Mouse (Mus musculus) heart, embryonic 11.5 days (tissue): Measurements from ENCODE around the gene Mindy4b-ps. TPM values are rescaled to one million over a fixed set of nuclear protein-coding genes. Genes with fewer than 3 reads are reported as not detected.

ENCODE experiments used
- ATAC-seq: fragments of 200-750 bp; cut with Nextera tagmentation; replicated peaks from 2 replicates; pipeline ENCODE4 v1.8.0; 2017; ENCODE audit warnings: moderate library complexity; ENCODE audit not compliant: insufficient number of reproducible peaks, low FRiP score, low TSS enrichment
- H3K27ac ChIP-seq: fragments of 300-500 bp; sonication (generic); 2 replicates; pipeline ENCODE4 v1.5.1; 2014; ENCODE audit warnings: mild to moderate bottlenecking, low read depth, low read length
- H3K27me3 ChIP-seq: fragments of 300-500 bp; sonication (generic); 2 replicates; pipeline ENCODE4 v1.6.1; 2014; ENCODE audit warnings: mild to moderate bottlenecking, low read length, mixed read lengths; ENCODE audit not compliant: control insufficient read depth, insufficient read depth
- H3K36me3 ChIP-seq: fragments of 300-500 bp; sonication (generic); 2 replicates; pipeline ENCODE4 v1.6.1; 2014; ENCODE audit warnings: mild to moderate bottlenecking, low read length, moderate library complexity, mixed read lengths; ENCODE audit not compliant: control insufficient read depth, insufficient read depth
- H3K4me1 ChIP-seq: fragments of 300-500 bp; sonication (generic); 2 replicates; pipeline ENCODE4 v1.6.1; 2014; ENCODE audit warnings: low read length; ENCODE audit not compliant: control insufficient read depth, insufficient read depth
- H3K4me2 ChIP-seq: fragments of 300-500 bp; sonication (generic); 2 replicates; pipeline ENCODE4 v1.6.1; 2014; ENCODE audit warnings: mild to moderate bottlenecking, moderate library complexity
- H3K4me3 ChIP-seq: fragments of 300-500 bp; sonication (generic); 2 replicates; pipeline ENCODE4 v1.5.1; 2014; ENCODE audit warnings: low read depth, low read length
- H3K9ac ChIP-seq: fragments of 300-500 bp; sonication (generic); 2 replicates; pipeline ENCODE4 v1.6.1; 2014; ENCODE audit warnings: mild to moderate bottlenecking, low read depth, low read length, moderate library complexity
- H3K9me3 ChIP-seq: fragments of 300-500 bp; sonication (generic); replicated peaks from 2 replicates; pipeline ENCODE4 v1.6.1; 2016; ENCODE audit warnings: low read length; ENCODE audit not compliant: control insufficient read depth
- WGBS: fragments of 180-500 bp; shearing (Covaris S2); extraction: QIAGEN DNeasy Blood & Tissue Kit; methylation state at CpG from one replicate; pipeline ENCODE4 v1.1.7; 2014; ENCODE audit not compliant: insufficient replicate concordance; 5-methylcytosine and 5-hydroxymethylcytosine counted together
- polyA plus RNA-seq: library from polyadenylated mRNA; unstranded; fragments of >200 nt; fragmentation: Nextera tagmentation; extraction: Ambion mirVana; gene quantifications from 2 replicates; pipeline ENCODE4 v1.2.1, GENCODE M21; 2014

The Mindy4b-ps gene
- polyA plus RNA-seq, 1 experiment from 2014 or later: not detected

DNA sequence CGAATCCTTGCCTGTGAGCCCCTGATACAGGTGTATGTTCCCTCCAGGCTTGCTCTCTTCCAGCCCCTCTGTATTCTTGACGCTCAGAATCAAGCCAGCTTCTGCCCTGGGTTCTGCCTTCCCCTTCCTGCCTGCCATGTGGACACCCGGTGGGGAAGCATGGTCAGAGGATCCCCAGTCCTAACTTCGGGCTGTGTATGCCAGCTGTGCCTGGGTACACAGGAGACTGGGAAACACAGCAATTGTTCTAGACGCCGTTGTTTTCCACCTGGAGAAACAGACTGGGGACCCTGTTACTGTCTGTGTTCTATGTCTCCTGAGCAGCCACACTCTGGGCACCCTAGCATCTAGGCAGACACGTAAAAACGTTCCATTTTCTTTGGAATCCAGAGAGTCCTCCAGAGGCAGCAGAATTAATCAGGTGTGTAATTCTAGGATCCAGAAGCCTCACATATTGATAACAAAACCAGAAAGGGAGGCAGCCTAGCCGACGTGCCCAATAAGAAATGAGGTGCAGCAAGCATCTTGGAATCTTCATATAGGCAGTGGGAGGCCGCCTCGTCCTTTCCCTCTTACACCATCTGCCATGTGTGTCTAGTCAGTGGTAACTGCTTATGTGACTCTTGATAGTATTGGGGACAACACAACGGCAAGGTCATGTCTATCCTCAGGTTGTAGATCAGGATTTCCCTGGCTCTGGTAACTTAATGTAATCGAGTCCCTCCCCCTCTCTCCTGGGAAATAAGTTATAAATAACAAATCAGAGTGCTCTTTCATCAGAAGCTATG is 6.4 kb upstream of the Mindy4b-ps start:
- Histone ChIP-seq H3K9ac (no peak overlapping the region), H3K27ac (no peak overlapping the region), H3K27me3 (no peaks in the 10 kb centered on the region), H3K9me3 (no peaks in the 10 kb centered on the region), H3K36me3 (no peaks in the 10 kb centered on the region), H3K4me1 (no peaks in the 10 kb centered on the region), H3K4me3 (no peak overlapping the region), H3K4me2 (no peak overlapping the region)
- ATAC-seq: no peak
- 80% methylated on average over 14 of the region's 14 CpGs for WGBS

DNA sequence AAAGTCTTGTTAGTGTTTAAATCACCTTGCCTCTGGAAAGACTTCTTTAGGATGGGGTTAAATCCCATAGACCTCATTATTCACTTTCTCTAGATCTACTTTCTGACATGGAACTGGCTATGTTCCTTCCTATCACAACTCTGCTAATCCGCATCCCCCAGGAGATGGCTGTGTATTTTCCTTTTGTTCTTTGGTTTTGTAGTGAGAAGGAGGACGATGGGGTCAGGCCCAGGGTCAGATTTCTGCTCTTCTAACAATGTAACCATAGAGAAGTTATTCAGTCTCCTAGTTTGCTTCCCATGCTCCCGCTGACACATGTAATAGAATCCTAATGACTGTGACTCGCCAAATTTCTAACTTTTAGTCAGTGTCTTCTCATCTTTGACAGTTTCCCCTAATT is 4.2 kb upstream of the Mindy4b-ps start:
- H3K4me1 ChIP-seq: no peaks in the 10 kb centered on the region
- no peak overlapping the region for H3K9ac ChIP-seq
- no peaks in the 10 kb centered on the region for H3K36me3 ChIP-seq
- no peak overlapping the region for H3K4me2 ChIP-seq
- no peaks in the 10 kb centered on the region for H3K9me3 ChIP-seq
- ATAC-seq: no peak
- H3K27ac ChIP-seq: no peak overlapping the region
- 65% methylated on average over 4 of the region's 4 CpGs for WGBS
- no peak overlapping the region for H3K4me3 ChIP-seq
- no peaks in the 10 kb centered on the region for H3K27me3 ChIP-seq

DNA sequence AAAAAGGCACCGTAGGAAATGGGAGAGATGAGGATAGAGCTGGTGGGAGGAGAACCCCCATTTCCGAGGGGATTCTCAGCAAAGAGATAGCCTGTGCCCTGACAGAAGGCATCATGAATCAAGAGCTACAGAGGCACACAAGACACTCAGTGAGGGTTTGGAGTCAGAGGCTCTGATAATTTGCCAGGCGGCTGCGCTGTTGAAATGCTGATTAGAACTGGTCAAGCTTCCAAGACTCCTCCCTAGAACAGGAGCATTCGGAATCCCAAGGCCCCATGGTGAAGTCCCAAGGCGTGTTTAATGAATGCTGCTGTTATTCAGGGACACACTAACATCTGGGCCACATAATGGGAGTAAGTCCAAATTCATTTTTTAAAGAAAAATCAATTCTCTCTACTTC is 4.8 kb downstream of the Mindy4b-ps start:
- ATAC-seq: no peak
- no peak overlapping the region for H3K27ac ChIP-seq
- H3K36me3 ChIP-seq: no peaks in the 10 kb centered on the region
- no peaks in the 10 kb centered on the region for H3K9me3 ChIP-seq
- H3K4me1 ChIP-seq: no peaks in the 10 kb centered on the region
- H3K27me3 ChIP-seq: no peaks in the 10 kb centered on the region
- 35% methylated on average over 6 of the region's 6 CpGs for WGBS
- no peak overlapping the region for H3K4me2 ChIP-seq
- no peak overlapping the region for H3K9ac ChIP-seq
- H3K4me3 ChIP-seq: no peak overlapping the region

DNA sequence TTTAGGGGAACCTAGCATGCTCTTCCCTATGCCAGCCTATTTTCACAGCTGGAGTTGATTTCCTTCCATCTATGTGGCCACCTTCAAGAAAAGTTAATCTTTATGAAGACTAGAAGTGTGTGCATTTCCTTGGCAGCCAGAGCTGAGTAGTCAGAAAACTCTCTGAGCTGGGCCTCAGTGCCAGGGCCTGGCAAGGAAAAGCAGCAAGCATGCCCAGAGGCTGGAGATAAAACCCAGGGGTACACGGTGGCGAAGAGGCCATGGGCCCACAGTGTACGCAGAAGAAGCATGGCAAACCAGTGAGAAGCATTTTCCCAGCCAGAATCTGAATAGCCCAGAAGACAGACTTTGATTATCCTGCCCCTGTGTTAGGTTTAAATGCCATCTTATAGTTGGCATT is 7.9 kb downstream of the Mindy4b-ps start:
- H3K27ac ChIP-seq: no peak overlapping the region
- no peaks in the 10 kb centered on the region for H3K36me3 ChIP-seq
- no peak overlapping the region for H3K4me2 ChIP-seq
- no peaks in the 10 kb centered on the region for H3K27me3 ChIP-seq
- no peak overlapping the region for H3K4me3 ChIP-seq
- no peak for ATAC-seq
- no peaks in the 10 kb centered on the region; the same call in 1 of the 2 replicates for H3K4me1 ChIP-seq
- H3K9ac ChIP-seq: no peak overlapping the region
- WGBS: 78% methylated on average over 3 of the region's 3 CpGs
- no peaks in the 10 kb centered on the region for H3K9me3 ChIP-seq

DNA sequence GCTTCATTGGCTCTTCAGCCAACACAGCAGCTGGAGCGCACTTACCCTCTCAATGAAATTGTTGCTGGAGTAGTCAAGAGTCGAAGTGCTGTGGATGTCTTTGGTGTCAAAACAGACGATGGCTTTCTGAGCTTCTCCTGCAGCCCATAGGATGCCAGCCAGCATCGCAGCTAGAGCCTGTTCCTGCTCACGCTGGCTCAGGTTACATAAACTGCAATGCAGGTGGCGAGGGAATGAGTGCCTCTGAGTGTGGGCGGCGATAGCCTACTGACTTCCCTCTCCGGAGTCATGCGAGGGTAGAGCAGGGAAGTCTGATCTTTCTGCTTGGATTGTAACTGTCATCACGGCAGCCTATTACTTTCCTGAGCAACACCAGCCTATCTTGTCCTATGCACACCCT is 11.8 kb downstream of the Mindy4b-ps start:
- Histone ChIP-seq H3K36me3 (no peaks in the 10 kb centered on the region), H3K4me2 (no peak overlapping the region), H3K4me1 (no peaks in the 10 kb centered on the region; the same call in 1 of the 2 replicates), H3K9ac (no peak overlapping the region), H3K27ac (no peak overlapping the region), H3K4me3 (no peak overlapping the region), H3K9me3 (no peaks in the 10 kb centered on the region), H3K27me3 (no peaks in the 10 kb centered on the region)
- WGBS: 46% methylated on average over 11 of the region's 11 CpGs
- no peak for ATAC-seq

DNA sequence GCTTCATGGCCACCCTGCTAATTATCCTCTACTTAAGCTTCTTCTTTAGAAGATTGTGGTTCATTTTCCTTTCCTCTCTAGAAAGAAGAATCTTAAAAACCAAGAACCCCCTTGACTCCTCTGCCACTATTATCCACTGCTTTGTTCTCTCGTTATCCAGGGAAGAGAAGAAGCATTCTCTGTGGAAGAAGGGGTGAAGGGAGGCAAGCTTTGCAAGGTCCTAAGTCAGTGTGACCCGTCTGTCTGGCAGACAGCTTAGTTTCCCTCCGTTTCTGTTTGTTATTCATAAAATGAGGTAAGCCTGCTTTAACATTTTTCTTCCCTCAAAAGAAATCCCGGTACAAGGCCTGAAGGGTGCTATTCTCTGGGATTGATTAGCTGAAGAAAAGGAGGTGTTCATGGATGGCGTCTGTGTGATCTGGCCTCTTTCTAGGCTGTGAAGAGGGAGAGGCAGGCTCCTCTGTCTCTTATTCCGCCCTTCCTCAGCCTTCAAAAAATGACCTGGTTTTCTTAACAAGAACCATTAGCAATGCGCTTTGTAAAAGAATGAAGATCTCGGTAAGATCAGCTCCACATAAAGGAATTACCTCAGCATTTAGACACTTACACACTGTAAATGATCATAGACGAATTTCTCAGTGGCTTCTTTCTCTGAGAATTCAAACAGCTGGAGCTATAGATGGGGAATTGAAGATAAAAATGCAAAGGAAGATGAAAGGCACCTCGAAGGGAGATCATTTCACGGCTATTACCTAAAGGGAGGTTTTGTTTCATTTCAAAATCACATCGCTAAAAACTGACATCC is 12.8 kb downstream of the Mindy4b-ps start:
- no peaks in the 10 kb centered on the region for H3K9me3 ChIP-seq
- no peaks in the 10 kb centered on the region for H3K36me3 ChIP-seq
- no peak for ATAC-seq
- 67% methylated on average over 12 of the region's 12 CpGs for WGBS
- H3K4me3 ChIP-seq: no peak overlapping the region
- H3K27ac ChIP-seq: no peak overlapping the region
- no peak overlapping the region for H3K9ac ChIP-seq
- H3K4me1 ChIP-seq: peaks cover 4% of the 10 kb centered on the region; the same call in 1 of the 2 replicates
- no peaks in the 10 kb centered on the region for H3K27me3 ChIP-seq
- H3K4me2 ChIP-seq: no peak overlapping the region

DNA sequence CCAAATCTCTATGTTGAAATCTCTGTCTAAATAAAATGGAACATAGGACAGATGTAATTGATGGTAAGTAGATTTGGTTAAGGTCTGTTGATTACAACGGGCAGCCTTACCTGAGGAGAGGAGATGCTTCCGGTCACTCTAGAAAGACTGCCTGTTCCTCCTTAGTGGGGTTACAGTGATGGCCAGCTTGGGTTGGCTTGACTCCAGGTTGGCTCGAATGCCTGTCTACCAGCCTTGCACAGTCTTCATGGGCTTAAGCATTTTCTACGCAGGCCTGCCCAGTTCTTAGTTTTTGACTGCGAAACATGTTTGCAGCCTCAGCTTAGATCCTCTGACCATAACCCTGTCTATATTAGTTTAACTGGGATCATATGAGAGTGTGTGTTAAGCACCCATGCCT is 13.5 kb downstream of the Mindy4b-ps start:
- no peak overlapping the region for H3K4me2 ChIP-seq
- no peak overlapping the region for H3K9ac ChIP-seq
- peaks cover 4% of the 10 kb centered on the region; the same call in 1 of the 2 replicates for H3K4me1 ChIP-seq
- ATAC-seq: no peak
- no peak overlapping the region for H3K4me3 ChIP-seq
- H3K27ac ChIP-seq: no peak overlapping the region
- 89% methylated on average over 5 of the region's 5 CpGs for WGBS
- no peaks in the 10 kb centered on the region for H3K9me3 ChIP-seq
- no peaks in the 10 kb centered on the region for H3K27me3 ChIP-seq
- H3K36me3 ChIP-seq: no peaks in the 10 kb centered on the region

DNA sequence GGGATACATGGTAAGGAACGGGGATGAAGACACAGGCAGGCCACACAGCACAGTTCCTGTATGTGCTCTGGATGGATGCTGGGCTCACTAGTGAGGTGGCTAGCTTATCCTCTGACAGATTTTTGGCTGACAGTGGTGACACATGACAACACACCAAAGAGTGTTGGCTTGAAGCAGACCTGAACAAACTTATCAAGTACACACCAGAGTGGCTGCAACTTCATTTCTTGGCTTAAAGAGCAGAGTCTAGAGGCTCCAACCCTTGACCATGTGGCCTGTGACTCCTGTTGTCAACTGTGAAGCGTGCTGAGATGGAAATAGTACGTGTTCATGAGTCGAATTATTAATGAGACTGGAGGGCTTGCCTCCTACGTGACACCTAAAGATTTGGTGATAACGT is 17.4 kb downstream of the Mindy4b-ps start:
- no peak for ATAC-seq
- no peaks in the 10 kb centered on the region for H3K36me3 ChIP-seq
- H3K27me3 ChIP-seq: no peaks in the 10 kb centered on the region
- H3K4me2 ChIP-seq: no peak overlapping the region
- H3K9me3 ChIP-seq: no peaks in the 10 kb centered on the region
- WGBS: 66% methylated on average over 6 of the region's 6 CpGs
- 0 out of 2 replicates have a peak, but pooled peaks cover 4% of the 10 kb centered on the region for H3K4me1 ChIP-seq
- no peak overlapping the region for H3K4me3 ChIP-seq
- H3K27ac ChIP-seq: no peak overlapping the region
- H3K9ac ChIP-seq: no peak overlapping the region
